Mouse (Mus musculus) liver, embryonic 14.5 days (tissue): ENCODE measurements around the gene Fdx1l. TPM values are rescaled to one million over a fixed set of nuclear protein-coding genes. Genes with fewer than 3 reads are reported as not detected.
A peak's percentile ranks its signal among the peaks of the same experiment; 100 is the strongest.

Experiments
- ATAC-seq: fragments of 200-750 bp; cut with Nextera tagmentation; 2 replicates; pipeline ENCODE4 v1.8.0; 2017; ENCODE audit warnings: moderate number of reproducible peaks, mild to moderate bottlenecking, moderate library complexity; ENCODE audit not compliant: insufficient read depth
- DNase-seq, 3 experiments: peaks; one replicate each; pipeline ENCODE4 v3.0.0-alpha.2; 2012 to 2013; ENCODE audit warnings: low read depth in 3 of 3, low spot score in 3 of 3
- H3K27ac ChIP-seq: fragments of 300-500 bp; sonication (generic); 2 replicates; pipeline ENCODE4 v1.5.1; 2014; ENCODE audit warnings: moderate library complexity, mild to moderate bottlenecking, control low read depth, inconsistent platforms
- H3K27me3 ChIP-seq: fragments of 300-500 bp; sonication (generic); 2 replicates; pipeline ENCODE4 v1.6.1; 2014; ENCODE audit warnings: mild to moderate bottlenecking, low read length, moderate library complexity; ENCODE audit not compliant: control insufficient read depth, insufficient read depth
- H3K36me3 ChIP-seq: fragments of 300-500 bp; sonication (generic); replicated peaks from 2 replicates; pipeline ENCODE4 v1.6.1; 2014; ENCODE audit warnings: low read depth; ENCODE audit not compliant: control insufficient read depth, insufficient read depth
- H3K4me1 ChIP-seq, 2 experiments: fragments of 200-500 bp in 1 of 2; fragments of 300-500 bp in 1 of 2; sonication (generic) in 1 of 2; replicated peaks; 2 replicates each; pipeline ENCODE4 v1.6.1; 2012 to 2014; ENCODE audit warnings: antibody characterized with exemption in 1 of 2, inconsistent platforms in 1 of 2, low read length in 1 of 2; ENCODE audit not compliant: control insufficient read depth in 2 of 2, insufficient read depth in 2 of 2
- H3K4me2 ChIP-seq: fragments of 300-500 bp; sonication (generic); 2 replicates; pipeline ENCODE4 v1.6.1; 2014; ENCODE audit warnings: low read depth, mild to moderate bottlenecking, control low read depth, moderate library complexity
- H3K4me3 ChIP-seq, 2 experiments: fragments of 200-500 bp in 1 of 2; fragments of 300-500 bp in 1 of 2; sonication (generic) in 1 of 2; 2 replicates each; pipeline ENCODE4 v1.5.1; 2012 to 2014; ENCODE audit warnings: low read depth in 2 of 2, low read length in 2 of 2, mild to moderate bottlenecking in 2 of 2, control low read depth in 1 of 2, inconsistent platforms in 1 of 2, moderate library complexity in 1 of 2; ENCODE audit not compliant: insufficient read depth in 1 of 2
- H3K9ac ChIP-seq: fragments of 300-500 bp; sonication (generic); replicated peaks from 2 replicates; pipeline ENCODE4 v1.6.1; 2014; ENCODE audit warnings: mild to moderate bottlenecking, control low read depth, moderate library complexity
- H3K9me3 ChIP-seq: fragments of 300-500 bp; sonication (generic); 2 replicates; pipeline ENCODE4 v1.6.1; 2016; ENCODE audit warnings: low read length, mixed read lengths; ENCODE audit not compliant: control insufficient read depth
- CTCF ChIP-seq: IDR thresholded peaks from 2 replicates; pipeline ENCODE4 v1.5.1; 2016; ENCODE audit warnings: antibody characterized with exemption, low read depth, control low read depth
- EP300 ChIP-seq: IDR thresholded peaks from 2 replicates; pipeline ENCODE4 v1.6.1; 2016; ENCODE audit warnings: antibody characterized with exemption, low read depth
- WGBS: fragments of 180-500 bp; shearing (Covaris S2); extraction: QIAGEN DNeasy Blood & Tissue Kit; methylation state at CpG from one replicate; pipeline ENCODE4 v1.1.7; 2014; ENCODE audit not compliant: insufficient replicate concordance; 5-methylcytosine and 5-hydroxymethylcytosine counted together
- polyA plus RNA-seq, 2 experiments: library from polyadenylated mRNA; depleted of rRNA in 1 of 2; stranded (reverse) in 1 of 2; unstranded in 1 of 2; fragments of >200 nt; fragmentation: Nextera tagmentation in 1 of 2; extraction: Ambion mirVana in 1 of 2; gene quantifications; 2 replicates each; pipeline versions ENCODE4 v1.2.1 to v1.2.3; 2012 to 2014

Fdx1l gene
- polyA plus RNA-seq, 2 experiments: 31.1 to 37.3 TPM

GRCm38 (mm10) chr9:21030055-21030600, 43.3 kb downstream of the Fdx1l start:
- H3K4me1 ChIP-seq: peaks cover 30 to 32% of the 10 kb centered on the region in 2 experiments
- WGBS: 9% methylated on average over 22 of the region's 22 CpGs
- ATAC-seq: peak; percentile 6; the same call in 1 of the 2 replicates
- H3K27me3 ChIP-seq: peaks cover 32% of the 10 kb centered on the region
- TF ChIP-seq EP300 (no peak), CTCF (no peak)
- peak overlapping the region; percentile 100 for H3K4me2 ChIP-seq
- H3K9me3 ChIP-seq: no peaks in the 10 kb centered on the region
- H3K4me3 ChIP-seq: peak overlapping the region; percentile 67 to 87
- H3K9ac ChIP-seq: peak overlapping the region; percentile 95
- no peaks in the 10 kb centered on the region for H3K36me3 ChIP-seq
- DNase-seq: no peak
- H3K27ac ChIP-seq: peak overlapping the region; percentile 91

DNA sequence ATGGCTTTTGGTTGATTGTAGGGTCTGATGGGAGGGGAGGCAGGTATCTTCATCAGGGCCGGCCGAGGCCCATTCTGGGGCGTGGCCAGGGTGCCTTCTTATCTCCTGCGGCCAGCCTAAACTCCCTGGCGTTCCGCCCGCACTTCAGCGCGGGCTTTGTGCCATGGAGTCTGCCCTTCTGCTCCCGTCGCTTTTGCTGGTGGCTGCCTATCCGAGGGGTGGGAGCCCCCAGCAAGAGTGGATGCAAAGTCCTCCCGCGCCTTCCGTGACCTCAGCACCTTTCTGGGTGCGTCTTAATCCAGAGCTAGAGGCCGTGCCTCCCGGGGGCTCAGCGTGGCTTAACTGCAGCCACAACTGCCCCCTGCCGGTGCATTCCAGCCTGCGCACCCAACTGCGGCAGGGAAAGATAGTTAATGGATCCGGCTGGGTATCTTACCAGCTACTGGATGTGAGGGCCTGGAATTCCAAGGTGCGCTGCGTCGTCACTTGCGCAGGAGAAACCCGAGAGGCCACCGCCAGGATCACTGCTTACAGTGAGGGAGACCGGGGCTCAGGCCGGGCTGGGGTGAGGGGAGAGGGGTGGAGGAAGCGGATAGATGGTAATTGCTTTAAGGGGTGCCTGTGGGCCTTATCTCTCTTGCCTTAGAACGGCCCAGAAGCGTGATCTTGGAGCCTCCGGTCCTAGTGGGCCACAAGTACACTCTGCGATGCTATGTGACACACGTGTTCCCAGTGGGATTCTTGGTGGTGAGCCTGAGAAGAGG, 43.9 kb downstream of the Fdx1l start, which contains the start of gene Icam4:
Gene Icam4 (plus strand): TSS at position 83 of the 764 bp plus-strand sequence.
- under 1% methylated on average over 37 of the region's 37 CpGs for WGBS
- peak; percentile 88 for TF ChIP-seq EP300
- TF ChIP-seq CTCF: peak; percentile 98
- H3K4me3 ChIP-seq: peak within 1 kb of the TSS; percentile 67 to 87
- H3K4me2 ChIP-seq: peak within 1 kb of the TSS; percentile 100
- H3K36me3 ChIP-seq: no peaks in the 10 kb centered on the region
- ATAC-seq: peak; percentile 81
- peaks cover 30 to 32% of the 10 kb centered on the region in 2 experiments for H3K4me1 ChIP-seq
- no peaks in the 10 kb centered on the region for H3K9me3 ChIP-seq
- peak; percentile 89 for DNase-seq
- H3K27ac ChIP-seq: peak within 1 kb of the TSS; percentile 91
- H3K9ac ChIP-seq: peak within 1 kb of the TSS; percentile 95
- peaks cover 26% of the 10 kb centered on the region for H3K27me3 ChIP-seq

DNA sequence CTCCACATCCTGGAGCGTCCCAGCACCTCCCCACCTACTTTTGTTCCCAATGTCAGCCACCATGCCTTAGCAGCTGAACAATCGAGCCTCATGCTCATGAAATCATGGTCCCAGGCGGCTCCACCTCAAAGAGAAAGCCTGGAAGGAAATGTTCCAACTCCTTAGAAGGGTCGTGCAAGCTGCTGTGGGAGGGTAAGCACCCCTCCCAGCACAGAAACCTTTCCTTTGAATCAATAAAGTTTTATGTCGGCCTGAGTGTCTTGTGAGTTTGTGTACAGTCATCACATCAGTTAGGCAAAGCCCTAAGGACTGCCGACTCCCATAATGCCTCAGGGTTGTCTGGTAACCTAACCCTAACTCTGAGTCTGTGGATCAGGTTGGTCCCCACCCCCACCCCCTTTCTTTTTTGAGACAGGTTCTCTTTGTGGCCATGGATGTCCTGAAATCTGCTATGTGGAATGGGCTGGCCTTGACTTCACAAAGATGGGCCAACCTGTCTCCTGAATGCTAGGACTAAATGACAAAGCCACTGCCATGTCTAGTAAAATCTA, 44.8 kb downstream of the Fdx1l start:
- TF ChIP-seq CTCF: no peak
- no peak for TF ChIP-seq EP300
- 44% methylated on average over 6 of the region's 6 CpGs for WGBS
- Histone ChIP-seq H3K27ac (peak overlapping the region; percentile 91), H3K9ac (peak overlapping the region; percentile 95), H3K4me3 (peak overlapping the region; percentile 16 to 67; a peak in 3 of 4 replicates), H3K36me3 (no peaks in the 10 kb centered on the region), H3K27me3 (peaks cover 17% of the 10 kb centered on the region), H3K4me2 (peak overlapping the region; percentile 100), H3K4me1 (peaks cover 30 to 32% of the 10 kb centered on the region in 2 experiments), H3K9me3 (no peaks in the 10 kb centered on the region)
- DNase-seq (peak in 1 of 3 experiments; percentile 39), ATAC-seq (no peak)

GRCm38 (mm10) chr9:21027774-21028290, 45.6 kb downstream of the Fdx1l start:
- no peaks in the 10 kb centered on the region for H3K9me3 ChIP-seq
- H3K36me3 ChIP-seq: no peaks in the 10 kb centered on the region
- peak overlapping the region; percentile 91 for H3K27ac ChIP-seq
- H3K9ac ChIP-seq: no peak overlapping the region
- H3K27me3 ChIP-seq: peaks cover 11% of the 10 kb centered on the region
- 72% methylated on average over 8 of the region's 8 CpGs for WGBS
- no peak for ATAC-seq
- TF ChIP-seq CTCF (no peak), EP300 (no peak)
- H3K4me1 ChIP-seq: peaks cover 28 to 30% of the 10 kb centered on the region in 2 experiments
- no peak overlapping the region; the same call in 1 of the 2 replicates for H3K4me2 ChIP-seq
- no peak for DNase-seq
- H3K4me3 ChIP-seq: no peak overlapping the region

DNA sequence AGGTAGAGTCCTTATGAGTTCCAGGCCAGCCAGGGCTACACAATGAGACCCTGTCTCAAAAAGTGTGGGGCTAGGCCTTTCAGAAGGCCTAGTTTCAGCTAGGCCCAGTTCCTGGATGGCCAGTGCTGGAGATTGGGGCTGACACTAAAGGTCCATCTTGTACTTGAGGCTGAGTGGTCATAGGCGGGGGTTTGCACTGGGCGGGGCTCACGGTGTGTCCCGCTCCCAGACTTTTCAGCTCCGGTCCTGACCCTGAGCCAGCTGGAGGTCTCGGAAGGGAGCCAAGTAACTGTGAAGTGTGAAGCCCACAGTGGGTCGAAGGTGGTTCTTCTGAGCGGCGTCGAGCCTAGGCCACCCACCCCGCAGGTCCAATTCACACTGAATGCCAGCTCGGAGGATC, 46.6 kb downstream of the Fdx1l start:
- H3K27me3 ChIP-seq: peaks cover under 1% of the 10 kb centered on the region
- H3K27ac ChIP-seq: peak overlapping the region; percentile 23; the same call in 1 of the 2 replicates
- H3K9ac ChIP-seq: no peak overlapping the region
- no peak for ATAC-seq
- TF ChIP-seq EP300 (no peak), CTCF (no peak)
- peaks cover 20 to 21% of the 10 kb centered on the region in 2 experiments for H3K4me1 ChIP-seq
- WGBS: 84% methylated on average over 12 of the region's 12 CpGs
- no peak for DNase-seq
- H3K9me3 ChIP-seq: no peaks in the 10 kb centered on the region
- no peaks in the 10 kb centered on the region for H3K36me3 ChIP-seq
- no peak overlapping the region for H3K4me2 ChIP-seq
- H3K4me3 ChIP-seq: no peak overlapping the region
